Mouse (Mus musculus) liver, embryonic 13.5 days (tissue): ENCODE results near the gene Ninj2. TPM values are rescaled to one million over a fixed set of nuclear protein-coding genes. Genes with fewer than 3 reads are reported as not detected.

Source experiments
- ATAC-seq: fragments of 200-750 bp; cut with Nextera tagmentation; 2 replicates; pipeline ENCODE4 v1.8.0; 2017; ENCODE audit warnings: low read depth, mild to moderate bottlenecking, moderate number of reproducible peaks, moderate library complexity
- DNase-seq: peaks from one replicate; pipeline ENCODE4 v3.0.0; 2022
- H3K27ac ChIP-seq: fragments of 300-500 bp; sonication (generic); 2 replicates; pipeline ENCODE4 v1.5.1; 2015; ENCODE audit warnings: moderate library complexity, mild to moderate bottlenecking, inconsistent platforms
- H3K27me3 ChIP-seq: fragments of 300-500 bp; sonication (generic); 2 replicates; pipeline ENCODE4 v1.6.1; 2015; ENCODE audit warnings: mild to moderate bottlenecking, inconsistent platforms
- H3K36me3 ChIP-seq: fragments of 300-500 bp; sonication (generic); 2 replicates; pipeline ENCODE4 v1.6.1; 2015; ENCODE audit warnings: mild to moderate bottlenecking, inconsistent platforms
- H3K4me1 ChIP-seq: fragments of 300-500 bp; sonication (generic); replicated peaks from 2 replicates; pipeline ENCODE4 v1.6.1; 2015; ENCODE audit warnings: inconsistent platforms
- H3K4me2 ChIP-seq: fragments of 300-500 bp; sonication (generic); 2 replicates; pipeline ENCODE4 v1.6.1; 2015; ENCODE audit warnings: inconsistent platforms, mild to moderate bottlenecking, moderate library complexity
- H3K4me3 ChIP-seq: fragments of 300-500 bp; sonication (generic); replicated peaks from 2 replicates; pipeline ENCODE4 v1.5.1; 2015; ENCODE audit warnings: mild to moderate bottlenecking, inconsistent platforms
- H3K9ac ChIP-seq: fragments of 300-500 bp; sonication (generic); 2 replicates; pipeline ENCODE4 v1.6.1; 2015; ENCODE audit warnings: mild to moderate bottlenecking, inconsistent platforms
- H3K9me3 ChIP-seq: fragments of 300-500 bp; sonication (generic); replicated peaks from 2 replicates; pipeline ENCODE4 v1.6.1; 2016; ENCODE audit warnings: inconsistent platforms
- WGBS: fragments of 180-500 bp; shearing (Covaris S2); methylation state at CpG from one replicate; pipeline ENCODE4 v1.1.7; 2015; ENCODE audit not compliant: insufficient replicate concordance; 5-methylcytosine and 5-hydroxymethylcytosine counted together
- polyA plus RNA-seq: library from polyadenylated mRNA; unstranded; fragments of >200 nt; fragmentation: Nextera tagmentation; extraction: Ambion mirVana; gene quantifications from 2 replicates; pipeline ENCODE4 v1.2.1, GENCODE M21; 2015

Ninj2 gene
- polyA plus RNA-seq, 1 experiment from 2014 or later: not detected

- Histone ChIP-seq H3K27ac (no peak overlapping the region), H3K9me3 (no peaks in the 10 kb centered on the region), H3K27me3 (no peaks in the 10 kb centered on the region), H3K4me1 (no peaks in the 10 kb centered on the region), H3K9ac (no peak overlapping the region), H3K36me3 (no peaks in the 10 kb centered on the region), H3K4me2 (no peak overlapping the region), H3K4me3 (no peak overlapping the region)
- DNase-seq (no peak), ATAC-seq (no peak)
- 54% methylated on average over 5 of the region's 5 CpGs for WGBS
These were observed 1.9 kb downstream of the Ninj2 start for GRCm38 (mm10) chr6:120095096-120095495.

- H3K9ac ChIP-seq: no peak overlapping the region
These were observed 2.4 kb downstream of the Ninj2 start for GRCm38 (mm10) chr6:120095501-120095900.

GRCm38 (mm10) chr6:120099392-120099791 is 6.2 kb downstream of the Ninj2 start:
- Histone ChIP-seq H3K4me1 (peaks cover 4% of the 10 kb centered on the region), H3K27ac (no peak overlapping the region), H3K27me3 (no peaks in the 10 kb centered on the region), H3K9ac (no peak overlapping the region), H3K4me3 (no peak overlapping the region), H3K4me2 (no peak overlapping the region), H3K36me3 (no peaks in the 10 kb centered on the region), H3K9me3 (no peaks in the 10 kb centered on the region)
- DNase-seq (no peak), ATAC-seq (no peak)
- WGBS: 72% methylated on average over 5 of the region's 5 CpGs

More at GRCm38 (mm10) chr6:120095501-120095900, 2.4 kb downstream of the Ninj2 start:
- Histone ChIP-seq H3K36me3 (no peaks in the 10 kb centered on the region), H3K9me3 (no peaks in the 10 kb centered on the region), H3K4me1 (no peaks in the 10 kb centered on the region), H3K27me3 (no peaks in the 10 kb centered on the region), H3K27ac (no peak overlapping the region), H3K4me2 (no peak overlapping the region), H3K4me3 (no peak overlapping the region)
- 63% methylated on average over 1 of the region's 1 CpGs for WGBS
- DNase-seq (no peak), ATAC-seq (no peak)

- H3K36me3 ChIP-seq: no peaks in the 10 kb centered on the region
- 73% methylated on average over 12 of the region's 12 CpGs for WGBS
- no peaks in the 10 kb centered on the region for H3K27me3 ChIP-seq
These were observed 8.1 kb downstream of the Ninj2 start for GRCm38 (mm10) chr6:120101221-120101620.

GRCm38 (mm10) chr6:120101996-120102395 is 8.8 kb downstream of the Ninj2 start:
- H3K36me3 ChIP-seq: no peaks in the 10 kb centered on the region
- no peak overlapping the region for H3K9ac ChIP-seq
- H3K27ac ChIP-seq: no peak overlapping the region
- H3K4me2 ChIP-seq: no peak overlapping the region
- H3K4me3 ChIP-seq: no peak overlapping the region
- DNase-seq: no peak
- WGBS: 39% methylated on average over 6 of the region's 6 CpGs
- peaks cover 4% of the 10 kb centered on the region for H3K4me1 ChIP-seq
- no peaks in the 10 kb centered on the region for H3K9me3 ChIP-seq
- no peak for ATAC-seq
- H3K27me3 ChIP-seq: no peaks in the 10 kb centered on the region

More at GRCm38 (mm10) chr6:120101221-120101620, 8.1 kb downstream of the Ninj2 start:
- no peaks in the 10 kb centered on the region for H3K9me3 ChIP-seq
- ATAC-seq (no peak), DNase-seq (no peak)
- H3K4me1 ChIP-seq: peaks cover 4% of the 10 kb centered on the region
- H3K27ac ChIP-seq: no peak overlapping the region
- no peak overlapping the region for H3K9ac ChIP-seq
- no peak overlapping the region for H3K4me2 ChIP-seq
- no peak overlapping the region for H3K4me3 ChIP-seq

GRCm38 (mm10) chr6:120103104-120103503 is 10.0 kb downstream of the Ninj2 start:
- H3K27ac ChIP-seq: no peak overlapping the region
- ATAC-seq: no peak
- peak; percentile 11 for DNase-seq
- H3K4me2 ChIP-seq: no peak overlapping the region
- H3K27me3 ChIP-seq: no peaks in the 10 kb centered on the region
- H3K9me3 ChIP-seq: no peaks in the 10 kb centered on the region
- no peak overlapping the region for H3K4me3 ChIP-seq
- no peaks in the 10 kb centered on the region for H3K36me3 ChIP-seq
- H3K4me1 ChIP-seq: peaks cover 4% of the 10 kb centered on the region
- 3% methylated on average over 1 of the region's 1 CpGs for WGBS
- no peak overlapping the region for H3K9ac ChIP-seq

- no peak overlapping the region for H3K4me3 ChIP-seq
- DNase-seq (no peak), ATAC-seq (no peak)
- H3K4me2 ChIP-seq: no peak overlapping the region
- H3K4me1 ChIP-seq: peaks cover 11% of the 10 kb centered on the region
- no peaks in the 10 kb centered on the region for H3K36me3 ChIP-seq
- no peaks in the 10 kb centered on the region for H3K27me3 ChIP-seq
- no peak overlapping the region for H3K27ac ChIP-seq
- no peaks in the 10 kb centered on the region for H3K9me3 ChIP-seq
- H3K9ac ChIP-seq: no peak overlapping the region
These were observed 11.9 kb downstream of the Ninj2 start for GRCm38 (mm10) chr6:120105055-120105454.

GRCm38 (mm10) chr6:120107586-120107985 is 14.4 kb downstream of the Ninj2 start:
- Histone ChIP-seq H3K4me2 (no peak overlapping the region), H3K27me3 (no peaks in the 10 kb centered on the region), H3K9me3 (no peaks in the 10 kb centered on the region), H3K36me3 (no peaks in the 10 kb centered on the region), H3K4me3 (no peak overlapping the region), H3K9ac (no peak overlapping the region), H3K4me1 (peaks cover 24% of the 10 kb centered on the region), H3K27ac (no peak overlapping the region)
- 55% methylated on average over 5 of the region's 5 CpGs for WGBS
- DNase-seq (no peak), ATAC-seq (no peak)

- DNase-seq (no peak), ATAC-seq (no peak)
- Histone ChIP-seq H3K4me2 (no peak overlapping the region), H3K9me3 (no peaks in the 10 kb centered on the region), H3K4me3 (no peak overlapping the region), H3K9ac (no peak overlapping the region), H3K27me3 (no peaks in the 10 kb centered on the region), H3K36me3 (no peaks in the 10 kb centered on the region), H3K4me1 (peaks cover 23% of the 10 kb centered on the region), H3K27ac (no peak overlapping the region)
- 64% methylated on average over 6 of the region's 6 CpGs for WGBS
These were observed 14.9 kb downstream of the Ninj2 start for GRCm38 (mm10) chr6:120108061-120108460.

GRCm38 (mm10) chr6:120109173-120109572 is 16.0 kb downstream of the Ninj2 start:
- Histone ChIP-seq H3K27ac (no peak overlapping the region), H3K4me3 (no peak overlapping the region), H3K36me3 (no peaks in the 10 kb centered on the region), H3K4me2 (no peak overlapping the region), H3K9ac (no peak overlapping the region), H3K4me1 (peaks cover 21% of the 10 kb centered on the region), H3K9me3 (no peaks in the 10 kb centered on the region), H3K27me3 (no peaks in the 10 kb centered on the region)
- DNase-seq: no peak
- ATAC-seq: no peak
- 43% methylated on average over 7 of the region's 7 CpGs for WGBS

GRCm38 (mm10) chr6:120109932-120110331 is 16.8 kb downstream of the Ninj2 start:
- Histone ChIP-seq H3K4me2 (no peak overlapping the region), H3K4me1 (peaks cover 21% of the 10 kb centered on the region), H3K27ac (no peak overlapping the region), H3K4me3 (no peak overlapping the region), H3K27me3 (no peaks in the 10 kb centered on the region), H3K9me3 (no peaks in the 10 kb centered on the region), H3K9ac (no peak overlapping the region), H3K36me3 (no peaks in the 10 kb centered on the region)
- DNase-seq: no peak
- ATAC-seq: no peak
- WGBS: 65% methylated on average over 5 of the region's 5 CpGs

- no peak overlapping the region for H3K4me3 ChIP-seq
- no peak overlapping the region for H3K27ac ChIP-seq
- H3K4me2 ChIP-seq: no peak overlapping the region
- WGBS: 68% methylated on average over 7 of the region's 7 CpGs
- no peak overlapping the region for H3K9ac ChIP-seq
- no peaks in the 10 kb centered on the region for H3K36me3 ChIP-seq
- H3K27me3 ChIP-seq: no peaks in the 10 kb centered on the region
- no peaks in the 10 kb centered on the region for H3K9me3 ChIP-seq
- H3K4me1 ChIP-seq: peaks cover 21% of the 10 kb centered on the region
- DNase-seq (no peak), ATAC-seq (no peak)
These were observed 17.7 kb downstream of the Ninj2 start for GRCm38 (mm10) chr6:120110738-120111409.
